Mouse (Mus musculus) lung, postnatal 0 days (tissue): Measurements from ENCODE around the gene Dnttip2.

ENCODE experiments used
- CTCF ChIP-seq: IDR thresholded peaks from 2 replicates; pipeline ENCODE4 v1.5.1; 2016; ENCODE audit warnings: antibody characterized with exemption, mild to moderate bottlenecking
- EP300 ChIP-seq: IDR thresholded peaks from 2 replicates; pipeline ENCODE4 v1.6.1; 2016; ENCODE audit warnings: antibody characterized with exemption, mild to moderate bottlenecking, control low read depth

DNA sequence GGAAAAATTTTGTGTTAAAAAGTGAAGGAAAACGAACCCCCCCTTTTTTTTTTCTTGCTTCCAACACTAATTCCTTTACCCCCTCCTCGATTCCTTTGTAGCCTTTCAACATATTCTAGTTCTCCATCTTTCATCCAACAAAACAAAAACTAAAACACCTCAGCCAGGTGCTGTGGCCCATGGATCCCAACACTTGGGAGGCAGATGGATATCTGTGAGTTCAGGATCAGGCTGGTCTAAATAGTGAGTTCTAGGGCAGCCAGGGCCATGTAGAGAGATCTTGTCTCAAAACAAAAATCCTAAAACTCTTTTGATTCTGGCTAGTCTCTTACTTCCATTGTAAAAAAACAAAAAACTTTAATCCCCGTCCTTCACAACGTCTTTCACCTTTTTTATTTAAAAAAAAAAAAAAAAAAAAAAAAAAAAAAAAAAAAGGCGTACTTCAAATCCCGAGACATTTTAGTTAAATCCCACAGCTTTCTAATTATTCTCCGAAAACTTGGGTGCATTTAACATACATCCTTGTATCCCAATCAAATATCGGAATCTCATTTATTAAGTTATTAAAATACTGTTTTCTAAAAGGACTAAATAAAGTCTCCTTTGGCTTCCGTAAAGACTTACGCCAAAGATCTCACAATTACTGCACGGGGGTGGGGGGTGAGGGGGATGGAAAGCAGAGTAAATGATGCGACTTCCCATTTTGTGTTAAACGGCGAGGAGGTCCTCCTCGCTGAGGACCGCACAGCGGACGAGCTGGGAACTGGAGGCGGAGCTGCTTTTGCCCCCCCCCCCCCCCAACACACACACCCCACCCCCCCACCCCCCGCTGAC lies 564 bp upstream of the Dnttip2 start:
- TF ChIP-seq CTCF: peak; percentile 48
- TF ChIP-seq EP300: no peak
